Comparison of ENCODE assay signal across 23 mouse cellular contexts in the genomic region with DNA sequence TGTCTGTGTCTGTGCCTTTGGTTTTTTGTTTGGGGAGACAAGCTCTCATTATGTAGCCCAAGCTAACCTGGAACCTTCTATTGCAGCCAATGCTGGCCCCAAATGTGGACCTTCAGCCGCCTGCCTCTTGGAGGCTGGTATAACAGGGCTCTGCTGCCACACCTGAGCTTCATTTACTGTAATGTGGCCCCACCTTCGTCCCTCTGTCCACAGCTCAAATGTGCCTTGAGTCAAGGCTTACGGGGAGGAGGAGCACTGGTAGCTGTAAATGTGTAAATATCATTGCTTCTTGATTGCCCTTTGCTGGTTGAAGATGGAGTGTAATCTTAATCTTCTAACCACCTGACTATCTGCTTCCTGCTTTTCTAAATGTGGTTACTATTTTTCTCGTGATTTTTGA. TPM values are rescaled to one million over a fixed set of nuclear protein-coding genes. Genes with fewer than 3 reads are reported as not detected.
DNase-seq lines count a peak whose midpoint lies in the region; ATAC-seq and TF ChIP-seq lines count a peak whose summit lies in the region.
"Had no signal": no experiment of that assay in that cellular context is flagged by ENCODE, and none has a peak within 500 bp of the region (broad histone marks: within the 10 kb centered on the region; RNA-seq: fewer than 3 reads in every experiment).

No protein-coding gene starts in this region.

- no peak overlapping the region for H3K27ac ChIP-seq in intestine, embryonic 15.5 days
- no peak overlapping the region for H3K27ac ChIP-seq in intestine, embryonic 16.5 days (ENCODE audit: low read length)
- H3K27ac ChIP-seq in intestine, postnatal 0 days (ENCODE audit: low read depth, low read length): no peak overlapping the region

- DNase-seq in large intestine, adult 2 months (ENCODE audit: low read depth, low spot score): peak; percentile 46
- DNase-seq in cerebellum, adult 18-20 months: no peak
- no peak for DNase-seq in layer of hippocampus, adult 9-11 months
- DNase-seq: adrenal gland, adult 2 months; adrenal gland, adult 8-10 months; adrenal gland, postnatal 10 days; adrenal gland, postnatal 14 days; adrenal gland, postnatal 25 days; adrenal gland, postnatal 36 days; B cell, adult 2 months; cerebellum, adult 11 months; cerebellum, adult 11-12 months; cerebellum, adult 2 months had no signal

- H3K4me3 ChIP-seq in intestine, embryonic 15.5 days (replicated peaks): no peak overlapping the region
- H3K4me3 ChIP-seq in intestine, embryonic 16.5 days (ENCODE audit: low read length): no peak overlapping the region
- H3K4me3 ChIP-seq in intestine, postnatal 0 days (ENCODE audit: low read depth, low read length): no peak overlapping the region

- ATAC-seq in intestine, embryonic 15.5 days: peak; percentile 77
- ATAC-seq in intestine, embryonic 16.5 days: peak; percentile 82
- ATAC-seq in intestine, postnatal 0 days: peak; percentile 63; the same call in 1 of the 2 replicates
- no peak for ATAC-seq in CD4-positive, CD25-positive, alpha-beta regulatory T cell, adult 4 months
- no peak for ATAC-seq in megakaryocyte-erythroid progenitor cell, adult 5-6 weeks (replicated peaks; ENCODE audit: low FRiP score, low TSS enrichment, poor library complexity, severe bottlenecking)
- ATAC-seq: activated CD4-positive, CD25-positive, alpha-beta regulatory T cell, adult 4 months; Patski had no signal

- H3K9ac ChIP-seq in intestine, embryonic 15.5 days: no peak overlapping the region
- no peak overlapping the region for H3K9ac ChIP-seq in intestine, embryonic 16.5 days (ENCODE audit: low read depth, low read length)
- H3K9ac ChIP-seq in intestine, postnatal 0 days (ENCODE audit: low read depth, low read length): no peak overlapping the region

- 0 out of 2 replicates have a peak, but pooled peaks cover 3% of the 10 kb centered on the region for H3K4me1 ChIP-seq in intestine, embryonic 15.5 days (replicated peaks)
- H3K4me1 ChIP-seq in intestine, embryonic 16.5 days (ENCODE audit: control insufficient read depth, insufficient read depth, low read length): no peaks in the 10 kb centered on the region
- H3K4me1 ChIP-seq in intestine, postnatal 0 days (replicated peaks; ENCODE audit: control insufficient read depth, insufficient read depth, low read length): no peaks in the 10 kb centered on the region

- TF ChIP-seq CTCF in intestine, postnatal 0 days (IDR thresholded peaks at IDR 0.05; ENCODE audit: low read depth): no peak

- H3K4me2 ChIP-seq in intestine, embryonic 15.5 days (replicated peaks): no peak overlapping the region
- H3K4me2 ChIP-seq in intestine, embryonic 16.5 days (ENCODE audit: low read depth, low read length): no peak overlapping the region
- no peak overlapping the region for H3K4me2 ChIP-seq in intestine, postnatal 0 days (replicated peaks; ENCODE audit: low read depth)

- H3K36me3 ChIP-seq in intestine, embryonic 15.5 days: no peaks in the 10 kb centered on the region
- no peaks in the 10 kb centered on the region for H3K36me3 ChIP-seq in intestine, embryonic 16.5 days (ENCODE audit: control insufficient read depth, insufficient read depth, low read length)
- H3K36me3 ChIP-seq in intestine, postnatal 0 days (ENCODE audit: control insufficient read depth, insufficient read depth): no peaks in the 10 kb centered on the region
- H3K36me3 ChIP-seq: G1E had no signal

- no peaks in the 10 kb centered on the region for H3K9me3 ChIP-seq in intestine, embryonic 15.5 days
- H3K9me3 ChIP-seq in intestine, embryonic 16.5 days (ENCODE audit: control insufficient read depth, low read length): no peaks in the 10 kb centered on the region
- H3K9me3 ChIP-seq in intestine, postnatal 0 days (ENCODE audit: control insufficient read depth): no peaks in the 10 kb centered on the region

- 58% methylated on average over 4 of the region's 4 CpGs for WGBS in intestine, embryonic 15.5 days
- WGBS in intestine, embryonic 16.5 days: 61% methylated on average over 4 of the region's 4 CpGs
- 40% methylated on average over 4 of the region's 4 CpGs for WGBS in intestine, postnatal 0 days
- WGBS in large intestine, adult 2 months: 38% methylated on average over 4 of the region's 4 CpGs

- H3K27me3 ChIP-seq in intestine, embryonic 15.5 days (replicated peaks): no peaks in the 10 kb centered on the region
- H3K27me3 ChIP-seq in intestine, embryonic 16.5 days (replicated peaks; ENCODE audit: control insufficient read depth, insufficient read depth, low read length): no peaks in the 10 kb centered on the region
- no peaks in the 10 kb centered on the region for H3K27me3 ChIP-seq in intestine, postnatal 0 days (replicated peaks; ENCODE audit: control insufficient read depth, insufficient read depth, low read length)
- H3K27me3 ChIP-seq: CH12.LX, Patski had no signal

RNA-seq across cellular contexts. Expression of a gene that starts 1.2 kb away (rescaled TPM):
- 25.3 and 25.8 TPM in 2 replicates for polyA plus RNA-seq in intestine, embryonic 15.5 days (2015; fragmentation: Nextera tagmentation; extraction: Ambion mirVana)
- polyA plus RNA-seq in intestine, embryonic 16.5 days (2015; fragmentation: Nextera tagmentation; extraction: Ambion mirVana): 19.1 and 19.4 TPM in 2 replicates
- polyA plus RNA-seq in intestine, postnatal 0 days (2015; fragmentation: Nextera tagmentation; extraction: Ambion mirVana): 16.0 and 16.2 TPM in 2 replicates
- 5.6 and 13.3 TPM in 2 replicates for polyA plus RNA-seq in large intestine, adult 2 months (2012; rRNA removed)
- polyA plus RNA-seq in CD4-positive, CD25-positive, alpha-beta regulatory T cell, adult 4 months (2017; shearing (Covaris generic)): under 1 TPM; 0.30 to 0.96 TPM
- total RNA-seq in megakaryocyte-erythroid progenitor cell, adult 5-6 weeks (2014; fragmentation: Nextera tagmentation): 0.66 TPM in 1 of 2 replicates, not detected in the other
- not detected in 2 replicates for total RNA-seq in megakaryocyte-erythroid progenitor cell, adult 5-6 weeks (2017)
- total RNA-seq: CH12.LX, MEL had no signal
- polyA plus RNA-seq: G1E had no signal

Comparison
In these comparisons a context has a peak if more than half of its experiments do, and no peak if none do; other contexts are left out.
1. ATAC-seq: peak in intestine, embryonic 15.5 days (single experiment), intestine, embryonic 16.5 days (single experiment) and intestine, postnatal 0 days (single experiment); none in CD4-positive, CD25-positive, alpha-beta regulatory T cell, adult 4 months (single experiment) and megakaryocyte-erythroid progenitor cell, adult 5-6 weeks (single experiment).